In the genomic region with DNA sequence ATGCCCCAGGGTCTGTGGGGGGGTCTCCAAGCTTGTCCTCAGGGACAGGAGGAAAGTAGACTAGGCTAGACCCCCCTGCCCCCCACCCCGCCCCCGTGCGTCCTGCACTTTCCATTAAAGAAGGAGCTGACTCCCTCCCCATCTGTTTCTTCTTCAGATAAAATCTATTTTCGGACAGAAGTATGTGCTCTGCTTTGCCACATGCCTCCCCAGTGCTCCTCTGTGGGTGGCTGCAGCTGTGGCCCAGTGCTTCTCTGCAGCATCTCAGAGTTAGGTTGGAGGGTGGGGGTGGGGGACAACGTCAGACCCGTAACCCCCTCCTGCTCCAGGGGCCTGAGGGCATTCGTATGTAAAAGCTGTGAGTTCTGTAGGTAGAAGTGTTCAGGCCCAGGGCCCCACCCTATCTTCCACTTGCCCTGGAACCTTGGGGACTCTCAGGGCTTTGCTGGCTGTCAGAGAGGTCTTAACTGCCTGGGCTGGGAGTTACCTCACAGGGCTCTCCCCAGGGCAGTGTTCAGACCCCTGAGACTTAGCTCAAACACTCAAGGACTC, we compare ENCODE assay signal across 13 mouse cellular contexts.
DNase-seq lines count a peak whose midpoint lies in the region; ATAC-seq lines count a peak whose summit lies in the region.
"Had no signal": no experiment of that assay in that cellular context is flagged by ENCODE, and none has a peak within 500 bp of the region (broad histone marks: within the 10 kb centered on the region; RNA-seq: fewer than 3 reads in every experiment).

No protein-coding gene starts in this region.

- peak; percentile 76 for ATAC-seq in frontal cortex, adult (ENCODE audit: low TSS enrichment)
- ATAC-seq: intestine, postnatal 0 days had no signal

- no peak for DNase-seq in frontal cortex, postnatal 10 days (ENCODE audit: low spot score in 2 of 2)
- peak; percentile 34 for DNase-seq in layer of hippocampus, adult 11-12 months (ENCODE audit: low spot score)
- DNase-seq in layer of hippocampus, adult 9-10 months (ENCODE audit: low spot score) = no peak
- peak; percentile 57 to 71 for DNase-seq in right cerebral cortex, postnatal 10 days (ENCODE audit: low spot score in 2 of 2)
- no peak for DNase-seq in right cerebral cortex, postnatal 25 days
- DNase-seq in adrenal gland, adult 18-20 months (ENCODE audit: low spot score in 2 of 2) = no peak
- no peak for DNase-seq in embryo, embryonic 10.5 days (ENCODE audit: low spot score)
- DNase-seq: cerebellum, postnatal 14 days; heart, postnatal 36 days; lung, postnatal 36 days; thymus, adult 18-20 months had no signal

Comparison
In these comparisons a context has a peak if more than half of its experiments do, and no peak if none do; other contexts are left out.
1. DNase-seq: peak in layer of hippocampus, adult 11-12 months (single experiment) and right cerebral cortex, postnatal 10 days (2 of 2); none in frontal cortex, postnatal 10 days (0 of 2), layer of hippocampus, adult 9-10 months (single experiment), right cerebral cortex, postnatal 25 days (single experiment), adrenal gland, adult 18-20 months (0 of 2) and embryo, embryonic 10.5 days (single experiment).